ENCODE assay signal across 1 mouse cellular context in the genomic region with DNA sequence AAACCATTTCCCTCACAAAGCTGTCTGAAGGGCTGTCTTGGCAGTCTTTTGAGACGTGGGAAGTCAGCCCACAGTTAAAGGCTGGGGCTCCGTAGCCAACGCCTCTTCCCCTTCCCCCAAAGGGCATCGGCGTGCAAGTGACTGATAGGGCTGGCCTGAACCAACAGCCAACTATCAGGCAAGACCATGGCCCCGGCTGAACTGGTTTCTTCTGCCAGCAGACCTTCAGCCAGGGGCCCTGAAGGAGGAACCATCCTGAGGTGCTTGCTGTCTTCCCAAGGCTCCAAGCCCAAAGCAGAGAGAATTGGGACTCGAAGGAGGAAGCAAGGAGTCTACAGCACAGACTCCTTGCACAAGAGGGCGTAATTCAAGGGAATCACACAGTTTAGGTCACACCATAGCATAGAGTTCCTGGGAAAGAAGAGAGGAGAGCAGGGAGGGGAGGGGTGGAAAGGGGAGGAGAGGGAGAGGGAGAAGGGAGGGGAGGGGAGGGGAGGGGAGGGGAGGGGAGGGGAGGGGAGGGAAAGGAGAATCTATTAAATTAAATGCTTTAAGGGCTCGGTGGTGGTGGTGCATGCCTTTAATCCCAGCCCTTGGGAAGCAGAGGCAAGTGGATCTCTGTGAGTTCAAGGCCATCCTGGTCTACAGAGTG.
TF ChIP-seq lines count a peak whose summit lies in the region.

No protein-coding gene starts in this region.

TF ChIP-seq in MEL, 35 proteins besides CTCF, POLR2A, EP300 and RAD21 (continued from another document):
- TF ChIP-seq KAT2A (conservative IDR thresholded peaks at IDR 0.05; ENCODE audit: low read depth, low read length) (no peak), UBTF (IDR thresholded peaks at IDR 0.05; ENCODE audit: borderline replicate concordance, insufficient read depth, low read depth, low read length) (no peak), MXI1 (IDR thresholded peaks at IDR 0.05; ENCODE audit: low read depth, low read length) (0 out of 2 replicates have a peak, but pooled peaks have one; percentile 14), ZNF384 (IDR thresholded peaks at IDR 0.05; ENCODE audit: low read depth, low read length) (no peak), GABPA (IDR thresholded peaks at IDR 0.05; ENCODE audit: low read depth, low read length) (no peak), ETS1 (IDR thresholded peaks at IDR 0.05; ENCODE audit: low read depth, low read length) (peak; percentile 92), ZC3H11A (IDR thresholded peaks at IDR 0.05; ENCODE audit: low read depth, low read length) (peak; percentile 5; the same call in 1 of the 2 replicates), MAZ (IDR thresholded peaks at IDR 0.05; ENCODE audit: low read depth, low read length) (peak; percentile 91), GATA1 (IDR thresholded peaks at IDR 0.05; ENCODE audit: low read depth, low read length) (peak; percentile 93), NELFE (IDR thresholded peaks at IDR 0.05; ENCODE audit: low read depth, low read length) (no peak), SMC3 (IDR thresholded peaks at IDR 0.05; ENCODE audit: low read depth, low read length) (peak; percentile 50), TBP (IDR thresholded peaks at IDR 0.05; ENCODE audit: low read depth, low read length) (no peak; the same call in 1 of the 2 replicates), SIN3A (IDR thresholded peaks at IDR 0.05; ENCODE audit: low read length) (peak; percentile 77), CHD1 (IDR thresholded peaks at IDR 0.05; ENCODE audit: low read depth, low read length) (0 out of 2 replicates have a peak, but pooled peaks have one; percentile 71), MYB (IDR thresholded peaks at IDR 0.05; ENCODE audit: low read depth, low read length) (peak; percentile 94), POLR2AphosphoS5 (IDR thresholded peaks at IDR 0.05; ENCODE audit: borderline replicate concordance, low read depth, low read length) (no peak), ZKSCAN1 (IDR thresholded peaks at IDR 0.05; ENCODE audit: low read depth, low read length) (no peak)
